Comparison of ENCODE assay signal across 8 mouse cellular contexts in genomic region chr17:27839469-27840252, GRCm38 (mm10). TPM values are rescaled to one million over a fixed set of nuclear protein-coding genes. Genes with fewer than 3 reads are reported as not detected.
DNase-seq lines count a peak whose midpoint lies in the region; ATAC-seq and TF ChIP-seq lines count a peak whose summit lies in the region.

No protein-coding gene starts in this region.

- peak overlapping the region; percentile 92 for H3K9ac ChIP-seq in heart, embryonic 12.5 days
- peak overlapping the region; percentile 83 for H3K9ac ChIP-seq in kidney, postnatal 0 days (ENCODE audit: low read depth, low read length)
- H3K9ac ChIP-seq in liver, embryonic 11.5 days (ENCODE audit: low read depth, low read length), result peak overlapping the region; percentile 76
- peak overlapping the region; percentile 47 for H3K9ac ChIP-seq in stomach, embryonic 14.5 days (replicated peaks; ENCODE audit: low read depth, low read length)

- peak overlapping the region; percentile 72 for H3K4me2 ChIP-seq in heart, embryonic 12.5 days
- peak overlapping the region; percentile 77 for H3K4me2 ChIP-seq in kidney, postnatal 0 days (ENCODE audit: low read length)
- H3K4me2 ChIP-seq in liver, embryonic 11.5 days, result peak overlapping the region; percentile 81
- peak overlapping the region; percentile 59 for H3K4me2 ChIP-seq in stomach, embryonic 14.5 days (replicated peaks; ENCODE audit: low read depth, low read length)

- DNase-seq in CD4-positive helper T cell, adult 2 months (ENCODE audit: low read depth, low spot score), result peak; percentile 97
- DNase-seq in brain, embryonic 18.5 days (ENCODE audit: low read depth, low spot score), result peak; percentile 95
- DNase-seq in kidney, postnatal 0 days (ENCODE audit: low spot score), result peak; percentile 99
- peak; percentile 96 for DNase-seq in liver, embryonic 11.5 days (ENCODE audit: low spot score)
- DNase-seq in naive thymus-derived CD4-positive, alpha-beta T cell, adult 2 months (ENCODE audit: low read depth), result peak; percentile 95

- H3K4me1 ChIP-seq in heart, embryonic 12.5 days (replicated peaks), result peaks cover 6% of the 10 kb centered on the region
- peaks cover 4% of the 10 kb centered on the region; the same call in 1 of the 2 replicates for H3K4me1 ChIP-seq in kidney, postnatal 0 days (replicated peaks; ENCODE audit: insufficient read depth, low read length)
- peaks cover 6% of the 10 kb centered on the region; the same call in 1 of the 2 replicates for H3K4me1 ChIP-seq in liver, embryonic 11.5 days (replicated peaks; ENCODE audit: control insufficient read depth, insufficient read depth, low read length)
- H3K4me1 ChIP-seq in stomach, embryonic 14.5 days (ENCODE audit: control insufficient read depth, insufficient read depth, low read length), result 0 out of 2 replicates have a peak, but pooled peaks cover 5% of the 10 kb centered on the region

- no peaks in the 10 kb centered on the region for H3K9me3 ChIP-seq in heart, embryonic 12.5 days (replicated peaks)
- H3K9me3 ChIP-seq in kidney, postnatal 0 days (replicated peaks; ENCODE audit: low read length), result no peaks in the 10 kb centered on the region
- no peaks in the 10 kb centered on the region for H3K9me3 ChIP-seq in liver, embryonic 11.5 days (ENCODE audit: control insufficient read depth, low read length)
- no peaks in the 10 kb centered on the region for H3K9me3 ChIP-seq in stomach, embryonic 14.5 days (ENCODE audit: control insufficient read depth, low read depth, low read length)

- peak overlapping the region; percentile 36; the same call in 1 of the 2 replicates for H3K27ac ChIP-seq in heart, embryonic 12.5 days (ENCODE audit: poor library complexity, severe bottlenecking)
- peak overlapping the region; percentile 56 for H3K27ac ChIP-seq in kidney, postnatal 0 days
- peak overlapping the region; percentile 36; the same call in 1 of the 2 replicates for H3K27ac ChIP-seq in liver, embryonic 11.5 days (ENCODE audit: low read depth, low read length)
- no peak overlapping the region for H3K27ac ChIP-seq in stomach, embryonic 14.5 days (ENCODE audit: low read length)

- peaks cover 8% of the 10 kb centered on the region; the same call in 1 of the 2 replicates for H3K27me3 ChIP-seq in heart, embryonic 12.5 days (replicated peaks)
- H3K27me3 ChIP-seq in kidney, postnatal 0 days (ENCODE audit: insufficient read depth, low read length), result no peaks in the 10 kb centered on the region
- no peaks in the 10 kb centered on the region for H3K27me3 ChIP-seq in liver, embryonic 11.5 days (replicated peaks; ENCODE audit: control insufficient read depth, insufficient read depth, low read length)
- H3K27me3 ChIP-seq in stomach, embryonic 14.5 days (ENCODE audit: control insufficient read depth, insufficient read depth, low read length), result no peaks in the 10 kb centered on the region

- peak; percentile 99 for ATAC-seq in erythroid progenitor cell, adult 5-6 weeks (replicated peaks; ENCODE audit: low FRiP score, poor library complexity, severe bottlenecking)
- peak; percentile 95 for ATAC-seq in heart, embryonic 12.5 days (ENCODE audit: insufficient number of reproducible peaks, low FRiP score)
- peak; percentile 98 for ATAC-seq in kidney, postnatal 0 days (replicated peaks; ENCODE audit: low FRiP score, low read depth)
- ATAC-seq in liver, embryonic 11.5 days (replicated peaks; ENCODE audit: low FRiP score), result peak; percentile 96
- ATAC-seq in stomach, embryonic 14.5 days (ENCODE audit: insufficient number of reproducible peaks, insufficient read depth, low FRiP score, low read depth), result peak; percentile 98

- 2% methylated on average over 35 of the region's 35 CpGs for WGBS in heart, embryonic 12.5 days
- 1% methylated on average over 35 of the region's 35 CpGs for WGBS in kidney, postnatal 0 days
- 2% methylated on average over 35 of the region's 35 CpGs for WGBS in liver, embryonic 11.5 days
- 2% methylated on average over 35 of the region's 35 CpGs for WGBS in stomach, embryonic 14.5 days

- peak; percentile 7; the same call in 1 of the 2 replicates for TF ChIP-seq CTCF in kidney, postnatal 0 days (IDR thresholded peaks at IDR 0.05; ENCODE audit: low read depth)

- H3K4me3 ChIP-seq in heart, embryonic 12.5 days, result peak overlapping the region; percentile 97
- H3K4me3 ChIP-seq in kidney, postnatal 0 days (replicated peaks; ENCODE audit: low read depth, low read length), result peak overlapping the region; percentile 84
- H3K4me3 ChIP-seq in liver, embryonic 11.5 days (ENCODE audit: low read depth, low read length), result peak overlapping the region; percentile 83
- H3K4me3 ChIP-seq in stomach, embryonic 14.5 days (ENCODE audit: low read depth, low read length), result peak overlapping the region; percentile 70

- H3K36me3 ChIP-seq in heart, embryonic 12.5 days, result peaks cover 30% of the 10 kb centered on the region
- peaks cover 17% of the 10 kb centered on the region; the same call in 1 of the 2 replicates for H3K36me3 ChIP-seq in kidney, postnatal 0 days (ENCODE audit: insufficient read depth, low read length)
- peaks cover 16% of the 10 kb centered on the region for H3K36me3 ChIP-seq in liver, embryonic 11.5 days (ENCODE audit: control insufficient read depth, insufficient read depth, low read length)
- H3K36me3 ChIP-seq in stomach, embryonic 14.5 days (ENCODE audit: control insufficient read depth, insufficient read depth, low read length), result peaks cover 16% of the 10 kb centered on the region

RNA-seq across cellular contexts. Expression of gene Snrpc, which starts 1.7 kb away (rescaled TPM):
- 69.2 and 80.1 TPM in 2 replicates for total RNA-seq in erythroid progenitor cell, adult 5-6 weeks (2015; ENCODE audit: low replicate concordance)
- 29.2 and 44.5 TPM in 2 replicates for total RNA-seq in erythroid progenitor cell, adult 5-6 weeks (2017; ENCODE audit: low replicate concordance)
- polyA plus RNA-seq in heart, embryonic 12.5 days (2016; fragmentation: Nextera tagmentation; extraction: Ambion mirVana), result 221 and 222 TPM in 2 replicates
- 258 and 263 TPM in 2 replicates for polyA plus RNA-seq in kidney, postnatal 0 days (2015; fragmentation: Nextera tagmentation; extraction: Ambion mirVana)
- 305 and 315 TPM in 2 replicates for polyA plus RNA-seq in liver, embryonic 11.5 days (2014; fragmentation: Nextera tagmentation; extraction: Ambion mirVana)
- 309 and 325 TPM in 2 replicates for polyA plus RNA-seq in stomach, embryonic 14.5 days (2014; fragmentation: Nextera tagmentation; extraction: Ambion mirVana)

RNA-seq across cellular contexts. Expression of gene Uhrf1bp1, which starts 16.6 kb away (rescaled TPM):
- total RNA-seq in erythroid progenitor cell, adult 5-6 weeks (2015; ENCODE audit: low replicate concordance), result 2.9 and 11.2 TPM in 2 replicates
- 4.2 and 6.0 TPM in 2 replicates for total RNA-seq in erythroid progenitor cell, adult 5-6 weeks (2017; ENCODE audit: low replicate concordance)
- polyA plus RNA-seq in heart, embryonic 12.5 days (2016; fragmentation: Nextera tagmentation; extraction: Ambion mirVana), result 6.4 and 7.2 TPM in 2 replicates
- 3.4 and 3.6 TPM in 2 replicates for polyA plus RNA-seq in kidney, postnatal 0 days (2015; fragmentation: Nextera tagmentation; extraction: Ambion mirVana)
- polyA plus RNA-seq in liver, embryonic 11.5 days (2014; fragmentation: Nextera tagmentation; extraction: Ambion mirVana), result 9.2 and 9.4 TPM in 2 replicates
- polyA plus RNA-seq in stomach, embryonic 14.5 days (2014; fragmentation: Nextera tagmentation; extraction: Ambion mirVana), result 6.4 and 7.5 TPM in 2 replicates

RNA-seq across cellular contexts. Expression of gene D17Wsu92e, which starts 19.2 kb away (rescaled TPM):
- 66.7 and 69.2 TPM in 2 replicates for total RNA-seq in erythroid progenitor cell, adult 5-6 weeks (2015; ENCODE audit: low replicate concordance)
- 124 and 152 TPM in 2 replicates for total RNA-seq in erythroid progenitor cell, adult 5-6 weeks (2017; ENCODE audit: low replicate concordance)
- polyA plus RNA-seq in heart, embryonic 12.5 days (2016; fragmentation: Nextera tagmentation; extraction: Ambion mirVana), result 14.8 and 15.1 TPM in 2 replicates
- polyA plus RNA-seq in kidney, postnatal 0 days (2015; fragmentation: Nextera tagmentation; extraction: Ambion mirVana), result 19.6 and 20.4 TPM in 2 replicates
- polyA plus RNA-seq in liver, embryonic 11.5 days (2014; fragmentation: Nextera tagmentation; extraction: Ambion mirVana), result 19.2 and 22.7 TPM in 2 replicates
- polyA plus RNA-seq in stomach, embryonic 14.5 days (2014; fragmentation: Nextera tagmentation; extraction: Ambion mirVana), result 21.6 and 22.3 TPM in 2 replicates
